Mouse (Mus musculus) E14TG2a.4 (cell line): Measurements from ENCODE around the gene Ston2.

ENCODE experiments used
- CTCF ChIP-seq: conservative IDR thresholded peaks from 2 replicates; pipeline ENCODE4 v1.5.1; 2014; ENCODE audit warnings: low read length
- POU5F1 ChIP-seq: IDR thresholded peaks from 2 replicates; pipeline ENCODE4 v1.6.1; 2014; ENCODE audit warnings: low read length, borderline replicate concordance

DNA sequence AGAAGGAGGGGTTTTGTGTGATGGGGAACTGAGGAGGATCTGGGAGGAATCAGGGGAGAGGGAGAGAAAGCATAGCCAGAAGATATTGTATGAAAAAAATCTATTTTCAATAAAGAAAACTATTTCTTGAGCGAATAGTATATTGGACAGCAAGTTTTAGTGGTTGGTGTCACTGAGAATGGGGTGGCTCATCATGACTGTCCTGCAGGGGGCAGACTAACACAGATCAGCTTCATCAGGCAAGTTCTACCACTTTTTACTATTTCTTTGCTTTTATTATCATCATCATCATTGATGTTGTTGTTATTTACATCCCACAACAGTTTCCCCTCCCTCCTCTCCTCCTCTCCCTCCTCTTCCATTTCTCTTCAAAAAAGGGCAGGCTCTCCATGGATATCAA lies 163.2 kb downstream of the Ston2 start:
- TF ChIP-seq CTCF: peak; percentile 68
- TF ChIP-seq POU5F1: no peak
